Mouse (Mus musculus) MEL (cell line): ENCODE data around the gene Adarb1.

Experiments used
- CTCF ChIP-seq, 3 experiments: IDR thresholded peaks in 2 of 3; conservative IDR thresholded peaks in 1 of 3; 2 replicates each; pipeline ENCODE4 v1.5.1; 2011 to 2012; ENCODE audit warnings: low read length in 3 of 3, low read depth in 2 of 3, mild to moderate bottlenecking in 2 of 3, improper control_type of control experiment in 1 of 3, inconsistent platforms in 1 of 3, mixed read lengths in 1 of 3, moderate library complexity in 1 of 3; ENCODE audit not compliant: control insufficient read depth in 1 of 3, insufficient read depth in 1 of 3, poor library complexity in 1 of 3, severe bottlenecking in 1 of 3
- POLR2A ChIP-seq, 2 experiments: IDR thresholded peaks; 2 replicates each; pipeline ENCODE4 v1.6.1; 2011 to 2012; ENCODE audit warnings: low read length in 2 of 2, mild to moderate bottlenecking in 2 of 2, control low read depth in 1 of 2, improper control_type of control experiment in 1 of 2, low read depth in 1 of 2, moderate library complexity in 1 of 2; ENCODE audit not compliant: control insufficient read depth in 1 of 2, insufficient read depth in 1 of 2, poor library complexity in 1 of 2

GRCm38 (mm10) chr10:77258704-77259621 is 159.1 kb downstream of the Adarb1 start, which contains the start of gene Pofut2:
- TF ChIP-seq CTCF (IDR thresholded peaks at IDR 0.05 in 2 of 3, conservative IDR thresholded peaks at IDR 0.05 in 1 of 3; ENCODE audit: control insufficient read depth in 1 of 3, insufficient read depth in 1 of 3, low read depth in 2 of 3, low read length in 3 of 3, poor library complexity in 1 of 3, severe bottlenecking in 1 of 3) (peak in 2 of 3 experiments; percentile 41 to 45; a peak in 4 of 6 replicates), POLR2A (IDR thresholded peaks at IDR 0.05; ENCODE audit: control insufficient read depth in 1 of 2, insufficient read depth in 1 of 2, low read depth in 1 of 2, low read length in 2 of 2, poor library complexity in 1 of 2) (peak; percentile 95 to 100)
